Mouse (Mus musculus) macrophage (primary cell): ENCODE measurements around the gene Gsg1. TPM values are rescaled to one million over a fixed set of nuclear protein-coding genes. Genes with fewer than 3 reads are reported as not detected.

ENCODE experiments used
- polyA plus RNA-seq: library from polyadenylated mRNA; stranded (reverse); fragments of 250-400 nt; gene quantifications from 3 replicates; pipeline ENCODE4 v1.2.4, GENCODE M21; 2018; ENCODE audit warnings: inconsistent platforms

The Gsg1 gene
- polyA plus RNA-seq, 1 experiment from 2014 or later, result 0.14 TPM

Other genes starting within 250 kb of the Gsg1 start
- 47.6 to 53.3 TPM (median 51.0 TPM) in 3 replicates for gene Ddx47, start 242.7 kb downstream of the Gsg1 start, polyA plus RNA-seq
- gene Gprc5a, start 188.7 kb downstream of the Gsg1 start, polyA plus RNA-seq, result 0.06 to 0.11 TPM in 2 of 3 replicates, not detected in the other
- not detected in 3 replicates for gene Gprc5d, start 136.1 kb downstream of the Gsg1 start, polyA plus RNA-seq
- gene Fam234b, start 56.4 kb downstream of the Gsg1 start, polyA plus RNA-seq, result 4.6 to 8.6 TPM (median 8.0 TPM) in 3 replicates
- gene Hebp1, start 56.3 kb downstream of the Gsg1 start, polyA plus RNA-seq, result 80.2 to 97.2 TPM (median 86.9 TPM) in 3 replicates
- not detected in 3 replicates for gene Pbp2, start 56.1 kb upstream of the Gsg1 start, polyA plus RNA-seq
- 209 to 490 TPM (median 475 TPM) in 3 replicates for gene Emp1, start 108.2 kb upstream of the Gsg1 start, polyA plus RNA-seq